Mouse (Mus musculus) heart, adult 18-20 months (tissue): ENCODE measurements around the gene Gm21854. TPM values are rescaled to one million over a fixed set of nuclear protein-coding genes. Genes with fewer than 3 reads are reported as not detected.
"Not testable (repeated sequence)": the region's sequence is repeated elsewhere in the genome, so short reads cannot be mapped to it uniquely, and the experiment has no call there.

Experiments used
- DNase-seq, 2 experiments: peaks; one replicate each; pipeline ENCODE4 v3.0.0; 2021 to 2022; ENCODE audit warnings: mixed read lengths in 1 of 2
- long read RNA-seq, 2 experiments: library from polyadenylated mRNA; stranded (forward); transcript quantifications; one replicate each; pipeline ENCODE4 v2.0.0; 2021
- total RNA-seq, 2 experiments: library from RNA; stranded (reverse); gene quantifications; 2 replicates each; pipeline ENCODE4 v1.2.3; 2021

Gm21854 gene
- not detected for total RNA-seq
- long read RNA-seq, experiment 1, result 0 reads
- long read RNA-seq, experiment 2, result 0 reads

GRCm38 (mm10) chrY:5656686-5657085 lies at the start of gene Gm21854:
TSS of gene Gm21854 (plus strand) at chrY:5656986.
- DNase-seq, result not testable (repeated sequence)

Other genes with a start within 250 kb of the Gm21854 start
- gene Gm20914, start 69.0 kb downstream of the Gm21854 start, total RNA-seq, result not detected
- gene Gm28171, start 136.4 kb downstream of the Gm21854 start, total RNA-seq, result not detected